Mouse (Mus musculus) leukemia stem cell, adult 10-12 weeks (primary cell): ENCODE data around the gene Fap. TPM values are rescaled to one million over a fixed set of nuclear protein-coding genes. Genes with fewer than 3 reads are reported as not detected.

Source experiments
- polyA plus RNA-seq: library from polyadenylated mRNA; stranded (reverse); fragments of >175 nt; gene quantifications from 2 replicates; pipeline ENCODE4 v1.2.3, GENCODE M21; 2012; ENCODE audit warnings: low replicate concordance

Gene Fap
- 0.10 TPM in 1 of 2 replicates, not detected in the other for polyA plus RNA-seq

GRCm38 (mm10) chr2:62573753-62574159 lies at the start of gene Fap:
Fap (minus strand) TSS chr2:62574075.

GRCm38 (mm10) chr2:62483550-62483949 lies 90.3 kb downstream of the Fap start, which contains the start of gene Gcg:
Gcg (minus strand) TSS chr2:62483650.

Other genes starting within 250 kb of the Fap start
- 0.23 and 1.6 TPM in 2 replicates for gene Dpp4, start 161.8 kb downstream of the Fap start, polyA plus RNA-seq
- 0.31 TPM in 1 of 2 replicates, not detected in the other for gene Gcg, start 90.4 kb downstream of the Fap start, polyA plus RNA-seq
- 8.6 and 11.5 TPM in 2 replicates for gene Ifih1, start 72.2 kb upstream of the Fap start, polyA plus RNA-seq
- 0.33 TPM in 1 of 2 replicates, not detected in the other for gene Gca, start 90.2 kb upstream of the Fap start, polyA plus RNA-seq